Mouse (Mus musculus): ENCODE results near the gene Shisa3.

Gene Shisa3

DNA sequence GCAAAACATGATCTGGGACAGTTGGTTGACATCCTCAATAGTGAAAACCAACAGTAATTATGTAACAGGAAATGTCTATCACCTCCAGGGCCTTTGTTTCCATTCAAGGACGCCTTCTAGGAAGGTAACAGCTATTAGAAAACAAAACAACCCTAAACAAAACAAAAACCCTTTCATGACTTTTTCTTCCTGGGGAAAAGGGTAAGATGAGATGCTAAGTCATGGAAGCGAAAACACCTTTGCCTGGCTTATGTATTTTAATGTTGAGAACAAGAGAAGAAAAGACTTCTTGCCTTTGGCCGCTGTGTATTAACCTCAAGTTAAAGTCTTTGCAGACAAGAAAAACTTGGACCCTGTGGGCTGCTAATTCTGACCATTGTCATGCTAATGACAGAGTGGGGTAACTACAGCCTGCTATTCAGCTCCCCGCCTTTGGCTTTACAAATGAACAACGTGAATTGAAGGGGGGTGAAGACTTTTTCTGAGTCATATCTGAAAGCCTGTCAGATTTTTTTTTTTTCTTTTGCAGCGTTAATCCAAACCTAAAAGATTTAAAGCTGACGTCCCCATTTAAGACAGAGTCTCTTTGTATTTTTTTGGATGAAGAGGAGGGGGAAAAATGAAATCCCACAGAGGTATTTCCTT is 25.6 kb downstream of the Shisa3 start:
- no peak for DNase-seq (ENCODE audit: low spot score in 2 of 2)

DNA sequence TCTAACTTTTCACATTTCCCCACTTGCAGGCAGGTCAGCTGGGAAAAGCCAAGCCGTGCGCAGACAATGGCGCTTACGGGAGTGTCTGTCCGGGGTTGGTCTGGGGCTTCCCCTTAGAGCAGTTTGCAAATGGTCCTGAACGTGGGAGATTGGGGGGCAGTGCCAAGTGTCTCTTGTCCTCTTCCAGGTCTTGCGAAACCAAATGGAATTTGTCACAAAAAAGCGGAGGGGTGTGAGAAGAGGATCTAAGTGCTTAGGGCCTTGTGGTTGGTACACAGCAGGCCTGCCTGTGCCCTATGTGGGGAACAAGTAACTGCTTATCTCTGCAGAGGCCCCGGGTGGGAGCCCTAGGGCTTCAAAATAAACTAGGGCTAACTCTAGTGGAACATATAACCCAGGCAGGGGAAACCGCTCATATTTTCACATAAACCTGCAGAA is 26.2 kb downstream of the Shisa3 start:
- no peak for DNase-seq (ENCODE audit: low spot score in 2 of 2)

- no peak for DNase-seq (ENCODE audit: low spot score in 2 of 2)
These were observed 26.7 kb downstream of the Shisa3 start for GRCm38 (mm10) chr5:67634339-67634738.

- no peak for DNase-seq (ENCODE audit: low spot score in 2 of 2)
These were observed 33.1 kb downstream of the Shisa3 start for GRCm38 (mm10) chr5:67640596-67641312.

DNA sequence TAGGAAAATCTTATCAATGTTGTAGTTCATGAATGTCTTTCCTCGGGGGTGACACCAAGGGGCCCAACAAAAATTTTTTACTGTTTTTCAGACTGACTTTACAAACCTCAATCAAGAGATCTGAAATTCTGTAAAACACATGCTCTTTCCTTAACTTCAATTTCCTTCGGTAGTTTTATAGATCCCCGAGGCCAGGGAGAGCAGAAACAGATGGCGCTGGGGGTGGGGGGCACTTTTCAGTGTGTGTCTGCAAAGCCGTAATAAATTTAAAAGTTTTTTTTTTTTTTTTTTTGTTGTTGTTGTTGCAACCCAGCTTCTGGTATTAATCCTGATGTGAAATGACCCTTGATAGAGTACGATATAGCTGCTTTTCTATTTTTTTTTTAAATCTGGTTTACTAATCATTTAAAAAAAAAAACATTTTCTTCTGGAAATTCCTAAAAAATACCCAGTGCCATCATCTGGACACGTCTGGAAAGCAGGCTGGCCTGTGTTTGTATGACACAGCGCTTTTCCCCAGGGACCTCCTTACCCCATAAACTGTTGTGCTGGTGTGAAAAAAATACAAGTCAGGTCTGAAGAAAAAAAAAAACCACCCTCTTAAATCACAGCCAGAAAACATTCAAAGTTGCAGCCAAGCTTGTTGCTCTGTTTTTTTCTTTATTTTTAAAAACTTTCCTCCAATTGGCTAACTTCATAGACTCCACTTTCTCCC is 33.9 kb downstream of the Shisa3 start:
- no peak for DNase-seq (ENCODE audit: low spot score in 2 of 2)

DNA sequence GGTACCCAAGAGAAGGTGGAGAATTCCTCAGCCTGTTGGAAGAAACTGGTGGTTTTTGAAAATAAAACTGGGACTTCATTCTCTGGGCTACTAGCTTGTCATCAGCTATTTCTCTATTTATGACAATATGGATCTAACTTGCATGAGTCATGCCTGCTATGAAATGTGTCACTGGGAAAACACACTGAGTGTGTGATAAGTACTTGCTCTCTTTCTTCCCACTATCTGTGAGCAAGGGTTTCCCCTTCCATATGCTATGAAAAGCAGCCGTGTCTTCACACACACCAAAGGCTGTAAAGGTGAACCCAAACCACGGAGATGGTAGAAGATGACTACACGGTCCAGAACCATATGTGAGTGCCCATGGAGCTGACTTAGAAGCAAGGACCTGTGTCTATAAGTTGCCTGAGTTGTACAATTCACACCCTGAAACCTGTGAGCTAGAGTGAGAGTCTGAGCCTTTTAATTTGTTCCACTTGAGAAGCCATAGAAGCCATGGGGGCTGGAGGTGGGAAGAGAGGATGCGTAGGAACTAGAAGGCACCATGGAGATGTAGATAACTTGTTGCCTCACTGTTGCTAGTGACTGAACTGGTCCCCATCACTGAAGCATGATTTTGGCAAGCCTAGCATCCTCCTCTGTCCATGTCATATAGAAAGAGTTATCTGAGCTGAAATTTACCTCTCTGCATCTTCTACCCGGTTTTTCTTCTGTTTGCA is 36.0 kb downstream of the Shisa3 start:
- no peak for DNase-seq (ENCODE audit: low spot score in 2 of 2)

DNA sequence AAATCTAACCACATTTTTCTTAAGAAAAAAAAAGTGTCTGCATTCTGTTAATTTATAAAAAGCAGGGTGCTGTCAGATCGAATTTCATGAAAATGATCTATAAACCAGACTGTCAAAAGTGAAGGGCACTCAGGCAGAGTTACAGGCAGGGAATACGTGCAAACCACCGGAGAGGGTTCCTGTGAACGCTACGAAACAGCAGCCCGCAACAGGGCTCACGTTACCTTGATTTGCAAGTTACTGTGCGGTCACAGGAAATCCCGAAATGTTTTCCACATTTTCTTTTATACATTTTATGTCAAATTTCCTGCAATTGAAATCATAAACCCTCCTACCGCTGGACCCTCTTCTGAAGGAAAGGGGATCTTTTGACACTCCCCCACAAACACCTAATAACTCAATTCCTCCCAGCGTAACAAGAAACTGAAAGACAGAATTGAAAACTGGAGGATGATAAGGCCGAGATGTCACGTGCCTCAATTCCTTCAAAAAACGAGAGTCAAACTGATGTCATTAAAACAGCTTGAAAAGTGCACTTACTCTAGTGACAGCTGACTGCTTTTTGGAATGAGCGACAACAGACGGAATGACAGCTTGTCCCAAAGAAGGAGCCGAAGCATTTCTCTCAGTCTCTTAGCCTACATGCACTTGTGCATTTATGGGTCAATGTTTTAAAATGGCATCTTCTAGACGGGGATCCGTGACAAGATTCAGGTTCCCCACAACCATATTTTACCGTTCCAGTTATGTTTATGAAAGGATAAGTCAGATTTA is 39.3 kb downstream of the Shisa3 start:
- no peak for DNase-seq (ENCODE audit: low spot score in 2 of 2)

- no peak for DNase-seq (ENCODE audit: low spot score in 2 of 2)
These were observed 39.9 kb downstream of the Shisa3 start for GRCm38 (mm10) chr5:67647568-67647967.

DNA sequence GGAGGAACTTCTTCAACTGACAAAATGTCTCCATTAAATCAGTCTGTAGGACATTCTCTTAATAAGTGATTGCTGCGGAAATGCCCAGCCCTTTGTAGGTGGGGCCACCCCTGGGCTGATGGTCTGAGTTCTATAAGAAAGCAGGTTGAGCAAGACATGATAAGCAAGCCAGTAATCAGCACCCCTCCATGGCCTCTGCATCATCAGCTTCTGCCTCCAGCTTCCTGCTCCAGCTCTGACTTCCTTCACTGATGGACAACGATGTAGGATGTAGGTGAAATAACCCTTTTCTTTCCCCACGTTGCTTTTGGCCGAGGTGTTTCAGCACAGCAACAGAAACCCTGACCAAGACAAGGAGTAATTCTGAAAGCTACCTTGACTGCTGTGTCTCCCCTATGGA is 41.5 kb downstream of the Shisa3 start:
- no peak for DNase-seq (ENCODE audit: low spot score in 2 of 2)

DNA sequence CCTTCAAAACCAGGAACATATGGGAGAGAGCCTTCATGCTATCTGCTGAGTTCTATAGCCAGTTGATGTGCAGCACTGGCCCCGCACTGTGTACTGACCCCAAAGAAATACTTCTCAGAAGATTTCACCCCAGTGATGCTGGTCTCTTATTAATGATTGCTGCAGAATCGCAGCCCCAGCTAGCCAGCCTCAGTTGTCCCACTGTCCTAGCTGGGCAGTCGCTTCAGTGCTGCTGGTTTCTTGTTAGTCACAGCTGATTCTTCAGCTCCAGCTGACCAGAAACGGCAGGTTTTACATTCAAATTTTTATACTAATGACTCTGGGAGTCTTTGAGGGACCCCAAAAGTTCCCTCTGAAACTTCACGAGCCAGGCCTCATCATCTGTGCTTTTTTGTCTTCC is 42.3 kb downstream of the Shisa3 start:
- no peak for DNase-seq (ENCODE audit: low spot score in 2 of 2)

DNA sequence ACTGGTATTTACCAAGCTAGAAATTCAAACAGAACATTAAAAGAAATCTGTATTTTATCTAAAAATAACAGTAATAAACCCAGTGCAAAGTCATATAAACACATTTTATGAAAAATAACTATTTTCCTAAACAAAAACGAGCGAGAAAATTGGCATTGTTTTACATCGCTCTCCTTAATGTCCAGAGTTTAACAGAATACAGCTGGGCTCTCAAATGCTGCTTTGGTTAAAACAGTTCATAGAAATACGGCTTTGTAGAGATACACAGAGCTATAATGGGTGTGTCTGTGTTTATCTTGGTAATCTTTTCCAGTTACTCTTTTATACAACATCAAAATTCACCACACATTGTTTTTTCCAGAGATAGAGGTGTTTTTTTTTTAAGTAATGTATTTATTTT is 44.8 kb downstream of the Shisa3 start:
- DNase-seq (ENCODE audit: low spot score in 2 of 2), result no peak

GRCm38 (mm10) chr5:67653543-67653942 is 45.9 kb downstream of the Shisa3 start:
- no peak for DNase-seq (ENCODE audit: low spot score in 2 of 2)

GRCm38 (mm10) chr5:67654572-67654971 is 46.9 kb downstream of the Shisa3 start:
- no peak for DNase-seq (ENCODE audit: low spot score in 2 of 2)

DNA sequence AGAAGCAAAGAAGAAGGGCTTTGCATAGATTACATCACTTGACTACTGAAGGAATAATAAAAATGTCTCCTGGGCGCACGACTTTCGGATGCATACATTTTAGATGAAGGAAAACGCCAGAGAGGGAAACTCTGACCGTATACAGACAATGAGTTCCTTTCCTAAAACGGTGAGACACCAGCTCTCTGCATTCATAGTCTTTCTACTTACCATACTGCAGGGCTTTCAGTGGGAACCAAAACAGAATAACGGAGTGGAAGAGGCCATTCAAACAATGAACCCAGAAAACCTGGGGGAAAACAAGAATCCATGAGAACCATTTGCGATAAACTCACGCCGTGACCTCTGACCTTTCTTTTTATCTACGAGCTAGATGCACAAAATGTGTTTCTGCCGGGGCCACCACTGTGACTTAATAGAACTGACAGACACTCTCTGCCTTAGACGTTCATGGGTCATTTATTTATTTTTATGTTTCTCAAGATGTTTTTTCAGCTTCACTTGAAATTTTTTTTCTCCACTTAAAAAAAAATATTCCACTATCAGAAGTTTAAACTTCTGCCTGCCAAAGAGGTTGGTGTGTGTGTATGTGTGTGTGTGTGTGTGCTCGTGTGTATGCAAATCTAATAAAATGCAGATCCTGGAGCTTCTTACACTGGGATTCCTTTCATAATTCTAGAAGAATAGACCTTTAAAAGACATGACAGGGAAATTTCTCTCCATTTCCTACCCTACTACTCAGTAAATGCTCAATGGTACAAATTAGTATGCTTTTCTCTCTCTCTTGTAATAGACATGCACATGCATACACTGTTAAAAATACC is 48.2 kb downstream of the Shisa3 start:
- no peak for DNase-seq (ENCODE audit: low spot score in 2 of 2)

DNA sequence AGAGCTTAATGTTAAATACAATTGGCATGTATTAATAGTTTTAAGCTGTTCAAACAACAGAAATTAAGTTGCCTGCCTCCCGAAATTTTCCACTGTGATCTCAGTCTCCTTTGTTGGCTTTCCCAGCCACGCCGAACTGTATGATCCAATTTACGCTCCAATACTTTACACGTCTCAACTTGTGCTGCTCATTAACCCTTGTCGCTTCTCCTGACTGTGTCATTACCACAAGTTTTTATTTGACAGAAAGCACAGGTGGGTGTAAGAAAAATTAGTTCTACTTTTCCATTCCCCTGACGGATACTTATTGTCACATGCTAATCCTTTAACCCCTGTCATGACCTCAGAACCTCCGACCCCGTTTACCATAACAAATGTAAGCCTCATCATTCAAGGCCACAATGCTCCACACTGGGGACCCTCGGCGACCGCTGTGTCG is 49.2 kb downstream of the Shisa3 start:
- no peak for DNase-seq (ENCODE audit: low spot score in 2 of 2)

DNA sequence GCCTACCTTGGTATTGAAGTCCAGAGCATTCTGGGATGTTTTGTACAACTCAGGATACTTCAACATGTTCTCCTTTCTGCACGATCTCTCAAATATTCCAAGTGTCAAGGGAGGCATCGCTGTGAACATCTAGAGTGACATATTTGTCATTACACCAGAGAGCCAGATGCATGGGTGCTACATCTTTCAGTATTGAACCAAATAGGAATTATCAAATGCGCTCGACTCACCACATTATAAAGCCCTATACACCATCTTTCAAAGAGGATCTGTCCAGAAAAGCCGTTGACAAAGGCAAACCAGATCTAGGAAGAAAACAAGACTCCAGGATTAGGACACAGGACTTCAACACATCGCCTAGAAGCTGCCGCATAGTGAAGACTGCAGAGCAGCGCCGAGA is 52.2 kb downstream of the Shisa3 start:
- no peak for DNase-seq (ENCODE audit: low spot score in 2 of 2)

DNA sequence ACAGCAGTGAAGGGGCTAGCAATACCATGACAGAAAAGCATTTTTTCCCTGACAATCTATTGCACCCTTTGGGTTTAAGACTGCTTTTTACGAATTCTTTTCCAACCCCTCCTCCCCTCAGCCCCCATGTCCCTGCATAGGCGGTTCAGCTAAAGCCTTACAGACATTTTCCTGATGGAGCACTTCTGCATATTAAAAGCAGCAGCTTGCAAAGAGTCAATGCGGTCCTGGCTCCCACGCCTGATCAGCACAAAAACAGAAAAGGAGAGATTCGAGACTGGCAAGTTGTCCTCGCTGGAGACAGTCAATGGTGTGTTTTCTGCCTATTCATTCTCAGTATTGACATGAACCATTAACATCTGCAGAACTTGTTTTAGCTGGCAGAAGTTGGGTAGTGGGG is 55.0 kb downstream of the Shisa3 start:
- DNase-seq (ENCODE audit: low spot score in 2 of 2), result no peak

GRCm38 (mm10) chr5:67669436-67669896 is 61.8 kb downstream of the Shisa3 start:
- DNase-seq (ENCODE audit: low spot score in 2 of 2), result peak; percentile 41 to 48

GRCm38 (mm10) chr5:67670158-67670557 is 62.5 kb downstream of the Shisa3 start:
- DNase-seq (ENCODE audit: low spot score in 2 of 2), result no peak

GRCm38 (mm10) chr5:67673008-67673407 is 65.3 kb downstream of the Shisa3 start:
- no peak for DNase-seq (ENCODE audit: low spot score in 2 of 2)
